Mouse (Mus musculus) liver, adult 2 months (tissue): ENCODE measurements at regions not wholly inside any gene's neighbourhood (a gene's known extent, or its start where the extent isn't known, plus 50 kb on each side); places are given as distances from the start of the nearest gene placed in this dataset.

Experiments used
- CTCF ChIP-seq: fragments of 200-500 bp; IDR thresholded peaks from 2 replicates; pipeline ENCODE4 v1.5.1; 2011; ENCODE audit warnings: low read depth, low read length, control low read depth
- POLR2A ChIP-seq: fragments of 200-500 bp; IDR thresholded peaks from 2 replicates; pipeline ENCODE4 v1.6.1; 2011; ENCODE audit warnings: low read length, control low read depth; ENCODE audit not compliant: insufficient read depth; ENCODE audit errors: extremely low read depth

GRCm38 (mm10) chr16:66602686-66603085 is 787.6 kb downstream of the Vgll3 start:
- TF ChIP-seq CTCF (no peak), POLR2A (no peak)
